Mouse (Mus musculus) inflammation-experienced regulatory T-cells (primary cell): ENCODE data around the gene Etfb. TPM values are rescaled to one million over a fixed set of nuclear protein-coding genes. Genes with fewer than 3 reads are reported as not detected.

Experiments
- polyA plus RNA-seq, 2 experiments: library from polyadenylated mRNA; unstranded; fragments of 100-300 nt; shearing (Covaris generic); gene quantifications; one replicate each; pipeline ENCODE4 v1.2.1; 2017

The Etfb gene
- 100 to 1,000 TPM; 109 to 133 TPM for polyA plus RNA-seq

GRCm38 (mm10) chr7:43443917-43444293 is at the start of gene Etfb, which contains the start of gene Gm45233:
Gene Etfb (plus strand): TSS chr7:43444083.
Gene Gm45233 (plus strand): TSS chr7:43444128.

GRCm38 (mm10) chr7:43408131-43408553 is 35.7 kb upstream of the Etfb start, which contains the start of gene Siglecg:
Gene Siglecg (plus strand): TSS chr7:43408204.

GRCm38 (mm10) chr7:43427406-43427805 is 16.5 kb upstream of the Etfb start, which contains the start of gene Lim2:
Gene Lim2 (plus strand): TSS chr7:43427670.

GRCm38 (mm10) chr7:43436341-43437255 is 7.3 kb upstream of the Etfb start, which contains the start of gene Nkg7:
Gene Nkg7 (plus strand): TSS chr7:43437073.

GRCm38 (mm10) chr7:43440482-43440881 is 3.4 kb upstream of the Etfb start, which contains the start of gene Cldnd2:
Gene Cldnd2 (plus strand): TSS chr7:43440782.

GRCm38 (mm10) chr7:43462851-43463250 is 19.0 kb downstream of the Etfb start, which contains the start of gene Vsig10l:
Gene Vsig10l (plus strand): TSS chr7:43463151.

GRCm38 (mm10) chr7:43489631-43490125 is 45.8 kb downstream of the Etfb start, which contains the start of gene Iglon5:
Gene Iglon5 (minus strand): TSS chr7:43490075.

Other genes with a start within 250 kb of the Etfb start
- 10 to 100 TPM; 15.9 to 17.1 TPM for gene Zfp715, start 130.8 kb upstream of the Etfb start, polyA plus RNA-seq
- not detected for gene Siglecf, start 92.7 kb upstream of the Etfb start, polyA plus RNA-seq
- gene Siglecg, start 35.9 kb upstream of the Etfb start, polyA plus RNA-seq: 1 to 10 TPM; 2.5 to 3.1 TPM
- not detected for gene Lim2, start 16.4 kb upstream of the Etfb start, polyA plus RNA-seq
- gene Nkg7, start 7.0 kb upstream of the Etfb start, polyA plus RNA-seq: 100 to 1,000 TPM; 182 to 285 TPM
- gene Cldnd2, start 3.3 kb upstream of the Etfb start, polyA plus RNA-seq: under 1 TPM in 1 of 2 experiments, not detected in 1; 0.50 TPM
- not detected for gene Gm45233, start within 50 bp of the Etfb start, polyA plus RNA-seq
- 1 to 10 TPM; 5.6 to 8.2 TPM for gene Vsig10l, start 19.1 kb downstream of the Etfb start, polyA plus RNA-seq
- gene Iglon5, start 46.0 kb downstream of the Etfb start, polyA plus RNA-seq: under 1 TPM in 1 of 2 experiments, not detected in 1; 0.25 TPM
- under 1 TPM; 0.08 to 0.45 TPM for gene 4931406B18Rik, start 61.9 kb downstream of the Etfb start, polyA plus RNA-seq
- under 1 TPM in 1 of 2 experiments, not detected in 1; 0.10 TPM for gene Cd33, start 100.3 kb downstream of the Etfb start, polyA plus RNA-seq
- gene Zfp658, start 118.2 kb downstream of the Etfb start, polyA plus RNA-seq: 1 to 10 TPM; 4.8 to 7.8 TPM
- 10 to 100 TPM in 1 of 2 experiments, 1 to 10 TPM in 1; 7.4 to 11.1 TPM for gene Zfp719, start 135.5 kb downstream of the Etfb start, polyA plus RNA-seq
- not detected for gene Zfp819, start 163.1 kb downstream of the Etfb start, polyA plus RNA-seq
- under 1 TPM in 1 of 2 experiments, not detected in 1; 0.18 TPM for gene Ceacam18, start 190.6 kb downstream of the Etfb start, polyA plus RNA-seq
- gene Siglece, start 216.1 kb downstream of the Etfb start, polyA plus RNA-seq: under 1 TPM in 1 of 2 experiments, not detected in 1; 0.20 TPM
- 10 to 100 TPM in 1 of 2 experiments, 1 to 10 TPM in 1; 8.3 to 10.0 TPM for gene Ctu1, start 227.9 kb downstream of the Etfb start, polyA plus RNA-seq
- gene Klk14, start 246.3 kb downstream of the Etfb start, polyA plus RNA-seq: under 1 TPM in 1 of 2 experiments, not detected in 1; 0.22 TPM